Mouse (Mus musculus) heart, adult 9 months (tissue): Measurements from ENCODE around the gene Pitpnm1.
"Not testable (repeated sequence)": the region's sequence is repeated elsewhere in the genome, so short reads cannot be mapped to it uniquely, and the experiment has no call there.

Experiments
- DNase-seq, 2 experiments: peaks; one replicate each; pipeline ENCODE4 v3.0.0; 2022; ENCODE audit warnings: low spot score in 2 of 2

The Pitpnm1 gene

GRCm38 (mm10) chr19:4119716-4120487 is 20.1 kb downstream of the Pitpnm1 start:
- no peak for DNase-seq

GRCm38 (mm10) chr19:4120496-4120895 is 20.7 kb downstream of the Pitpnm1 start:
- no peak for DNase-seq

- DNase-seq, result peak; percentile 97 to 99
Measured at GRCm38 (mm10) chr19:4121097-4121805, 21.5 kb downstream of the Pitpnm1 start.

DNA sequence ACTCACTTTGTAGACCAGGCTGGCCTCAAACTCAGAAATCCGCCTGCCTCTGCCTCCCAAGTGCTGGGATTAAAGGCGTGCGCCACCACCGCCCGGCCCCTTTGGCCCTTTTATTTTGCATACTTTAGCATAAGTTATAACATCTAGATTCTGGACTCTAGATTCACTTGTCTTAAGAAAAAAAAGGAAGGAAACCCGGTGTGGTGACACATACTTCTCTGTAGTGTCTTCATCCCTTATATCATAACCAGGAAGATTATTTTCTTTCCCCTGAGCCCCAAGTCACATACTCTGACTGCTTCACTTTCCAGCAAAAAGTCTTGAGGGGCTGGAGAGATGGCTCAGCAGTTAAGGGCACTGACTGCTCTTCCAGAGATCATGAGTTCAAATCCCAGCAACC is 22.1 kb downstream of the Pitpnm1 start:
- DNase-seq, result not testable (repeated sequence)

GRCm38 (mm10) chr19:4122411-4123370 is 22.9 kb downstream of the Pitpnm1 start:
- DNase-seq, result no peak

GRCm38 (mm10) chr19:4124432-4124831 is 24.6 kb downstream of the Pitpnm1 start:
- no peak for DNase-seq

DNA sequence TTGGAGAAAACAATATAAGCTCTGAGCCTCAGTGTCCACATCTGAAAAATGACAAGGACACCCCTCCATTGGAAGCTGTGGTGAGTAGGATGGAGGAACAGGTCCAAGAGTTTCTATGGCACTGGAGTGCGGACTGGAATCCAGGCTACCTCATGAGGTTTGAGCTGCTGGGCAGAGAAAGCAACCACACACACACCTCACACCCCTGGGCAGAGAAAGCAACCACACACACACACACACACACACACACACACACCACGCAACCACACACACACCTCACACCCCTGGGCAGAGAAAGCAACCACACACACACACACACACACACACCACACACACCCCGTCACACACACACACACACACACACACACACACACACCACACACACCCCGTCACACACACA is 25.5 kb downstream of the Pitpnm1 start:
- not testable (repeated sequence) for DNase-seq

GRCm38 (mm10) chr19:4125741-4126696 is 26.2 kb downstream of the Pitpnm1 start, which contains the start of gene Aip:
TSS of gene Aip (minus strand) at chr19:4125858.
- peak; percentile 97 to 98 for DNase-seq

DNA sequence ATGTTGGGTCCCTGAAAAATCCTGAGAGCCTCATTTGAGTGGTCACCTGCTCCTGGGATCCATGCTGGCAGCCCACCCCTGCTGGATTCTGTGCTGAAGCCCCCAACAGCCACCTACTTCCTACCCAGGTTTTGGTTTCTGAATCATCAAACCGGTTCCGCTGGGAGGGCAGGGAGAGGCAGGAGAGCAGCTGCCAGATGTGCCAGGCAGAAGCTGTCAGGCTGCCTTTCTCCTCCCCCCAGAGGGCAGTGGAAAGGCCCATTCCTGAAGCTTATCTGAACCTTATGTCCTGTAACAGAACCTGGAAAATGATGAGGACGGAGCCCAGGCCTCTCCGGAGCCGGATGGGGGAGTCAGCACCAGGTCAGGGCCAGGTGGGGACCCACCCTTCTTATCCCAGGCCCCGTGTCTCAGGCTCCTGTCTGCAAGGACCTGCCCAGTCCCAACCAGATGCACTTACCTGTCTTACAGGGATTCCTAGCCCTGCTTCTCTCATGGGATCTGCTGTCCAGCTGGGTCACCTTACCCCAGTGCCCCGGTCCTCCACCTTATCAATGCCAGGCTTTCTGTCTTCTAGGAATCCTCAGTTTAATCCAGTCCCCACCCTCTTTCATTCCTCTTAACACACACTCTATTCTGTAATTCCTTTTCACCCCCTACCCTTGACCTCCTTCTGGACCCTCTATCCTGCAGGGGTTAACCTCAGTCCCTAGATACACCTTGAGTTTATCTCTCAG is 27.1 kb downstream of the Pitpnm1 start:
- no peak for DNase-seq

DNA sequence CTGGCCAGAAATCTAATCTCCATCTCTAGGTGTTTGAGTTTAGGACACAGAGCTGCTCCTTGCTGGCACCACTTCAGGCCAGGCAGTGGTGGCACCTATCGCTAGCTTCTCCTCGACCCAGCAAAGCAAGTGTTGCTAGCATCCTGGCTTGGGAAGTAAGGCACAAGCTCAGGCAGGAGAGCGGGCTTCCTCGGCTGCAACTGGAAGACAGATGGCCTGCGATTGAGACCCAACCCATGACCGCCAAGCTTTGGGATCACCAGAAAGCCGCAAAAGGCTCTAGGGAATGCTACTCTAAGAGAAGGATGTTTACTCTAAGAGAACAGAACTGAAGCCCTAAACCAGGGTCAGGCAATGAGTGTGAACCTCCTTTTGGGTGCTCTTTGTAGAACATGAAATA is 29.7 kb downstream of the Pitpnm1 start:
- DNase-seq, result no peak

GRCm38 (mm10) chr19:4130106-4130505 is 30.3 kb downstream of the Pitpnm1 start:
- no peak for DNase-seq

DNA sequence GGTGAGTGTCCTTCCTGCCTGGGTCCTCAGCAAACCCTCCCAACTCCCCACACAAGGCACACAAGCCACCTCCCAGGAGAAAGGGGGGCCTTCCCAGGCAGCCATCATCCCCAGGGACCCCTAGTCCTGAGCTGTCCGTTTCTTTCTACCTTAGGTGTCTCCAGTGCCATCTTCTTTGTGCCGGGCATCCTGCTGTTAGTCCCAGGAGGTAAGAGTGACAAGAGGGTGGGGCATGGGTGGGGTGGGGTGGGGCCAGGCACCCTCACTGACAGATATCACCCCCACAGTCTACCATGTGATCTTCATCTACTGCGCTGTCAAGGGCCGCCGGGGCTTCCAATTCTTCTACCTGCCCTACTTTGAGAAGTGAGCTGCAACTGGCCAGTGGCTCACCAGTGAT is 31.3 kb downstream of the Pitpnm1 start:
- no peak for DNase-seq

- no peak for DNase-seq
Measured at GRCm38 (mm10) chr19:4131768-4132167, 32.0 kb downstream of the Pitpnm1 start.

GRCm38 (mm10) chr19:4134354-4134753 is 34.6 kb downstream of the Pitpnm1 start:
- DNase-seq, result no peak

DNA sequence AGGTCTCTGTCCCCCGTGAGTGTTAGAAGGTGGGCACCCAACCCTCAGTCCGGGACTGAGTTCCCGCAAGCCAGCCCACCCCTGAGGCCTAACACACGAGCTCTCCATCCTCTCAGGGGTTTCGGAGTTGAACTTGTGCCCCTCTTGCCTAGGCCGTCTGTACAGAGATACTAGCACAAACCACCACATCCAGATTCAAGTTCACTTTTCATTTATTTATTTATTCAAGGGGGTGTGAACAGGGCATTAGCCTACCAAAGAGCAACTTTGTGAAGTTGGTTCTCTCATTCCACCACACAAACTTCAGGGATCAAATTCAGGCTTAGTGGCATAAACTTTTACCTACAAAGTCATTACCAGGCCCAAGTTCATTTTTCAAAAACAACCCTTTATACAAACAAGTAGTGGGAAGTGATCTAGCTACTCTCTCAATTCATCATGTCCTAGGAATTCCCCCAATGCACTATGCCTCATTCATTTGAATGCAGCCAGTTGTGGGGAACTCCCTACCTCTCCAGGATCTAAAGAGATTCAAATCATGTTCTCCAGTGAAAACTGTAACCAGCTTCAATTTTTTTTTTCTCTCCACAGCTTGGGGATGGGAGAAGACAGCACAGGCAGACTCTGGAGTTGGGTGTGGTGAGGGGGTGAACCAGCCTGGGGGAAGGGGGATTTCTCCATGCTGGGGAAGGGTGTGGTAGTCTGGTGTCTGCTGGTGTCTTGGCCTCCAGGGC is 35.6 kb downstream of the Pitpnm1 start:
- DNase-seq, result not testable (repeated sequence)

GRCm38 (mm10) chr19:4135963-4136345 is 36.2 kb downstream of the Pitpnm1 start:
- not testable (repeated sequence) for DNase-seq

- no peak for DNase-seq
Measured at GRCm38 (mm10) chr19:4136463-4136862, 36.7 kb downstream of the Pitpnm1 start.

GRCm38 (mm10) chr19:4137913-4138312 is 38.1 kb downstream of the Pitpnm1 start:
- DNase-seq, result no peak

- no peak for DNase-seq
Measured at GRCm38 (mm10) chr19:4139446-4139845, 39.6 kb downstream of the Pitpnm1 start, which contains the start of gene Gpr152. TSS of gene Gpr152 (plus strand) at chr19:4139787.
